Mouse (Mus musculus) limb, embryonic 12.5 days (tissue): ENCODE data around the gene Elmod3. TPM values are rescaled to one million over a fixed set of nuclear protein-coding genes. Genes with fewer than 3 reads are reported as not detected.

Source experiments
- ATAC-seq: fragments of 200-750 bp; cut with Nextera tagmentation; 2 replicates; pipeline ENCODE4 v1.8.0; 2017; ENCODE audit warnings: low read depth, moderate TSS enrichment; ENCODE audit not compliant: insufficient number of reproducible peaks, insufficient read depth, low FRiP score, low TSS enrichment
- H3K27ac ChIP-seq: fragments of 300-500 bp; sonication (generic); 2 replicates; pipeline ENCODE4 v1.5.1; 2016; ENCODE audit warnings: mild to moderate bottlenecking, moderate library complexity
- H3K27me3 ChIP-seq: fragments of 300-500 bp; sonication (generic); 2 replicates; pipeline ENCODE4 v1.6.1; 2016; ENCODE audit warnings: mild to moderate bottlenecking, moderate library complexity
- H3K36me3 ChIP-seq: fragments of 300-500 bp; sonication (generic); 2 replicates; pipeline ENCODE4 v1.6.1; 2016; ENCODE audit warnings: mild to moderate bottlenecking, moderate library complexity
- H3K4me1 ChIP-seq: fragments of 300-500 bp; sonication (generic); replicated peaks from 2 replicates; pipeline ENCODE4 v1.6.1; 2016
- H3K4me2 ChIP-seq: fragments of 300-500 bp; sonication (generic); 2 replicates; pipeline ENCODE4 v1.6.1; 2016; ENCODE audit warnings: mild to moderate bottlenecking, moderate library complexity
- H3K4me3 ChIP-seq: fragments of 300-500 bp; sonication (generic); replicated peaks from 2 replicates; pipeline ENCODE4 v1.5.1; 2016; ENCODE audit warnings: mild to moderate bottlenecking
- H3K9ac ChIP-seq: fragments of 300-500 bp; sonication (generic); replicated peaks from 2 replicates; pipeline ENCODE4 v1.6.1; 2016; ENCODE audit warnings: mild to moderate bottlenecking, moderate library complexity
- H3K9me3 ChIP-seq: fragments of 300-500 bp; sonication (generic); 2 replicates; pipeline ENCODE4 v1.6.1; 2016; ENCODE audit warnings: mild to moderate bottlenecking, moderate library complexity
- WGBS: fragments of 180-500 bp; shearing (Covaris S2); methylation state at CpG from one replicate; pipeline ENCODE4 v1.1.7; 2016; 5-methylcytosine and 5-hydroxymethylcytosine counted together
- polyA plus RNA-seq: library from polyadenylated mRNA; unstranded; fragments of >200 nt; fragmentation: Nextera tagmentation; extraction: Ambion mirVana; gene quantifications from 2 replicates; pipeline ENCODE4 v1.2.1, GENCODE M21; 2016

Elmod3 gene
- polyA plus RNA-seq, 1 experiment from 2014 or later: 14.8 TPM

- H3K4me1 ChIP-seq: peaks cover 9% of the 10 kb centered on the region
- no peak overlapping the region for H3K4me3 ChIP-seq
- ATAC-seq: no peak
- H3K4me2 ChIP-seq: no peak overlapping the region
- H3K9ac ChIP-seq: no peak overlapping the region
- no peaks in the 10 kb centered on the region for H3K9me3 ChIP-seq
- H3K36me3 ChIP-seq: no peaks in the 10 kb centered on the region
- 81% methylated on average over 10 of the region's 10 CpGs for WGBS
- no peaks in the 10 kb centered on the region for H3K27me3 ChIP-seq
- H3K27ac ChIP-seq: no peak overlapping the region
Observed at GRCm38 (mm10) chr6:72528410-72529151, 69.6 kb downstream of the Elmod3 start.

DNA sequence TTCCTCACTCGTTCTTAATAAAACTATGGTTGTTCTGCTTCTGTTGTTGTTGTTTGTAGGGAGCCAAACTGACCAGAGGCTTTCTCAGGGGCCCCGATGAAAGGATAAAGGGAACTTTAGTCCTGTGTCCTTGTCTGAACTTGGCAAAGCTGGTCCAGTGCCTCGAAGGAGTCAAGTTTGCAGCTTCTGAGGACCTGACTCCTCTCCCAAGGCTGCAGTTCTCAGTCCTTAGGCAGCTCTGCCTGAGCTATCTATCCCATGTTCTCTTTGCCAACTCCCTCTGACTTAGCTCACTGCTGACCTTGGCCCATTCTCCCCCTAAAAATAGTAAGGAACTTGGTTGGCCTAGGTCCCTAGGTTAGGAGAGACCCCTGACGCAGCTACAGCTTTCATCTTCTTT, 71.1 kb downstream of the Elmod3 start:
- WGBS: 82% methylated on average over 4 of the region's 4 CpGs
- Histone ChIP-seq H3K9me3 (no peaks in the 10 kb centered on the region), H3K27ac (no peak overlapping the region)

GRCm38 (mm10) chr6:72524160-72524559, 74.1 kb downstream of the Elmod3 start:
- WGBS: 88% methylated on average over 2 of the region's 2 CpGs

More for the DNA sequence above, 71.1 kb downstream of the Elmod3 start:
- Histone ChIP-seq H3K4me3 (no peak overlapping the region), H3K27me3 (no peaks in the 10 kb centered on the region), H3K4me1 (no peaks in the 10 kb centered on the region), H3K4me2 (no peak overlapping the region), H3K9ac (no peak overlapping the region), H3K36me3 (no peaks in the 10 kb centered on the region)
- no peak for ATAC-seq

GRCm38 (mm10) chr6:72523222-72523621, 75.0 kb downstream of the Elmod3 start:
- H3K4me2 ChIP-seq: no peak overlapping the region
- H3K9me3 ChIP-seq: no peaks in the 10 kb centered on the region
- no peak overlapping the region for H3K27ac ChIP-seq
- H3K27me3 ChIP-seq: no peaks in the 10 kb centered on the region; the same call in 1 of the 2 replicates
- WGBS: 80% methylated on average over 4 of the region's 4 CpGs
- no peak overlapping the region for H3K9ac ChIP-seq
- no peaks in the 10 kb centered on the region for H3K36me3 ChIP-seq
- peaks cover 18% of the 10 kb centered on the region for H3K4me1 ChIP-seq
- H3K4me3 ChIP-seq: no peak overlapping the region
- no peak for ATAC-seq

More at GRCm38 (mm10) chr6:72524160-72524559, 74.1 kb downstream of the Elmod3 start:
- no peak overlapping the region for H3K9ac ChIP-seq
- H3K4me1 ChIP-seq: peaks cover 13% of the 10 kb centered on the region
- H3K36me3 ChIP-seq: no peaks in the 10 kb centered on the region
- no peak overlapping the region for H3K4me3 ChIP-seq
- H3K9me3 ChIP-seq: no peaks in the 10 kb centered on the region
- no peak overlapping the region for H3K4me2 ChIP-seq
- no peak for ATAC-seq
- H3K27me3 ChIP-seq: no peaks in the 10 kb centered on the region
- H3K27ac ChIP-seq: no peak overlapping the region

DNA sequence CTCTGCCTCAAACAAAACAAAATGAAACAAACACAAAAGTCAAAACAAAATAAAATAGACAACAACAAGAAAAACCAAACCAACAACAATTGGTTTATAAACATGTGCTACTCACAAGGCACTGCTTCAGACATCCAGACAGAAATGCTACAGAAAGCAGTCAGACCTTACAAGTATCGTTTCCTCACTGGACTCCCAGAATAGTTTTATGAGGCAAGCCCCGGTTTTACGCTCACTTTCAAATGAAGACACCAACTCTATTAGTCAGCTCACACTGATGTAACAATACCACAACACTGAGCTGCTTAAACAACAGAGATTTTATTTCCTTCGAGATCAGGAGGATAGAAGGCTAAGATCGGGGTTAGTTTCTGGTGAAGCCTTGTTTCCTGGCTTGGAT, 75.9 kb downstream of the Elmod3 start:
- Histone ChIP-seq H3K4me3 (no peak overlapping the region), H3K4me1 (peaks cover 18% of the 10 kb centered on the region), H3K27me3 (no peaks in the 10 kb centered on the region; the same call in 1 of the 2 replicates), H3K4me2 (no peak overlapping the region), H3K9ac (no peak overlapping the region), H3K36me3 (no peaks in the 10 kb centered on the region), H3K27ac (no peak overlapping the region), H3K9me3 (no peaks in the 10 kb centered on the region)
- WGBS: 65% methylated on average over 5 of the region's 5 CpGs
- no peak for ATAC-seq

- H3K9ac ChIP-seq: no peak within 1 kb of the TSS
- no peak within 1 kb of the TSS for H3K4me2 ChIP-seq
- no peak within 1 kb of the TSS for H3K4me3 ChIP-seq
- H3K9me3 ChIP-seq: no peaks in the 10 kb centered on the region
- peaks cover 18% of the 10 kb centered on the region for H3K4me1 ChIP-seq
- H3K27ac ChIP-seq: no peak within 1 kb of the TSS
- ATAC-seq: no peak
- H3K27me3 ChIP-seq: no peaks in the 10 kb centered on the region; the same call in 1 of the 2 replicates
- no peaks in the 10 kb centered on the region for H3K36me3 ChIP-seq
- 89% methylated on average over 5 of the region's 5 CpGs for WGBS
Observed at GRCm38 (mm10) chr6:72521607-72522006, 76.6 kb downstream of the Elmod3 start, which contains the start of gene Sh2d6. Gene Sh2d6 (minus strand): TSS chr6:72521707.

DNA sequence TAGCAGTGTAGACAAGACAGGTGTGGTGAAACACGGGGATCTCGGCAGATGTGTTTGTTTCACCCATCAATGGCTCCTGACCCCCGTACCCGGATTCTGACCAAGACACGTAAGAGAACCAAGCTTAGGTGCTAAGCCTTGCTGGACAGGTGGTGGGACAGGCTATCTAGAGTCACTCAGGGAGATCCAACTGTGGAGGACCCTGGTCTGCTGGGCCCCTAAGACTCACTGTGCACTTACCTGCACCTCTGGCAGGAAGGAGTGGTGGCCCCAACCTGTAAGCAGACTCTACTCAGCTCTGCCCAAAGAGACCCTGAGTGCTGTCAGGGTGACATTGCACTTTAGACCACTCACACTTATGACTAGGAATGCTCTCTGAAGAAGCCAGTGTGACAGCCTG, 77.3 kb downstream of the Elmod3 start:
- H3K36me3 ChIP-seq: no peaks in the 10 kb centered on the region
- ATAC-seq: no peak
- peaks cover 18% of the 10 kb centered on the region for H3K4me1 ChIP-seq
- no peaks in the 10 kb centered on the region; the same call in 1 of the 2 replicates for H3K27me3 ChIP-seq
- H3K9ac ChIP-seq: no peak overlapping the region
- H3K4me2 ChIP-seq: no peak overlapping the region
- no peak overlapping the region for H3K4me3 ChIP-seq
- WGBS: 90% methylated on average over 5 of the region's 5 CpGs
- no peaks in the 10 kb centered on the region for H3K9me3 ChIP-seq
- no peak overlapping the region for H3K27ac ChIP-seq

DNA sequence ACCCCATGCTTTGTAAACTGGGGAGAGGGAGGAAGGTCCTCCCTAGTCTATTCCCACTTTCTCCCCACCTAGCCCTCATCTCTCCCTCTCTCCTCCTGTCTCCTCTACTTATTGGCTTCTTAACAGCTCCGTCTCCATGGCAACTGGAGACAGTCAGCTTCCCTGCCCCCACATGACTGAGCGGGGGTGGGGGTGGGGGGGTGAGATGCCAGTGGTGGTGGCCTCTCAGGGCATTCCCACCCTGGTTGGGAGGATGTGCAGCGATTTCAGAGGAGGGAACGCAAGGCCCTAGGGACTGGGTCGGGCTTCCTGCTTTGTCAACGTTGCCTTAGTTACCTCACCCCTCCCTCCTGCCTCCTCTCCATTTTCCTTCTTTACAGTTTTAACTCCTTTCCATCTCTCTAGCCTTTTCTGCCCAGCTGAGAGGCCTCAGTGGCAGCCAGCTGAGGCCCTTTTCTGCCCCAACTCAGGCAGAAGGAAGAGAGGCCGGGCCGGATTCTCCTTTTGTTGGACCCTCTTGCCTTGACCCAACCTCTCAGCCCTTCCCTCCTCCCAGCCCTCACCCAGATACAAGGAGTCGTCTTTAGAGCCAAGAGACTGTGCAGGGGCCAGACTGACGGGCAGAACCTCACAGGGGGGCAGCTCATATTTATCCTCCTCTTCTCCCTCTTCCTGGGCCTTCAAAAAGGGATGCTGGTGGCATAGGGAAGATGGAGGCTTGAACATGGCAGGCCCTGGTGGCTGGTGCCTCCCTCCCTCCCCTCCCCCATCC, 78.1 kb downstream of the Elmod3 start:
- peaks cover 18% of the 10 kb centered on the region for H3K4me1 ChIP-seq
- no peaks in the 10 kb centered on the region for H3K9me3 ChIP-seq
- H3K27ac ChIP-seq: no peak overlapping the region
- H3K4me2 ChIP-seq: peak overlapping the region; percentile 40
- no peaks in the 10 kb centered on the region for H3K36me3 ChIP-seq
- peak; percentile 34; the same call in 1 of the 2 replicates for ATAC-seq
- H3K27me3 ChIP-seq: no peaks in the 10 kb centered on the region; the same call in 1 of the 2 replicates
- no peak overlapping the region for H3K9ac ChIP-seq
- no peak overlapping the region for H3K4me3 ChIP-seq
- 24% methylated on average over 10 of the region's 10 CpGs for WGBS

DNA sequence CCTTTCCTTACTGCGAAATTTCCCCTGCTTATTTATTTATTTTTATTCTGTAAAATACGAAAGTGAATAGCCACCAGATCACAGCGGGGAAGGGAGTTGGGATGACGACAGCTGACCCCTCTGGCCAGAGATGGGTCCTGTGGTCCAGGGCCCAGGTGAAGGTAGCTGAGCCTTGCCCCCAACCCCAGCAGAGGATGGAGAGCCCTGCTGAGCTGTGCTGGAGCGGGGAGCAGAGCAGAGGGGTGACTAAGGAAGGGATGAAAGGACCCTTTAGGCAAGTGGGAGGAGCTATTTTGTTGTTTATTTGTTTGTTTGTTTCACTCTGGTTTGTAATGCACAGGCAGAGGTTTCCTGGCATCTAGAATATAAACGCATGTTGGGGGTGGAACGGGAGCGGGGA, 78.9 kb downstream of the Elmod3 start:
- WGBS: 31% methylated on average over 8 of the region's 8 CpGs
- Histone ChIP-seq H3K36me3 (no peaks in the 10 kb centered on the region), H3K27ac (no peak overlapping the region), H3K9ac (no peak overlapping the region), H3K4me1 (peaks cover 18% of the 10 kb centered on the region), H3K4me2 (peak overlapping the region; percentile 40), H3K27me3 (no peaks in the 10 kb centered on the region; the same call in 1 of the 2 replicates), H3K9me3 (no peaks in the 10 kb centered on the region), H3K4me3 (no peak overlapping the region)
- no peak for ATAC-seq

DNA sequence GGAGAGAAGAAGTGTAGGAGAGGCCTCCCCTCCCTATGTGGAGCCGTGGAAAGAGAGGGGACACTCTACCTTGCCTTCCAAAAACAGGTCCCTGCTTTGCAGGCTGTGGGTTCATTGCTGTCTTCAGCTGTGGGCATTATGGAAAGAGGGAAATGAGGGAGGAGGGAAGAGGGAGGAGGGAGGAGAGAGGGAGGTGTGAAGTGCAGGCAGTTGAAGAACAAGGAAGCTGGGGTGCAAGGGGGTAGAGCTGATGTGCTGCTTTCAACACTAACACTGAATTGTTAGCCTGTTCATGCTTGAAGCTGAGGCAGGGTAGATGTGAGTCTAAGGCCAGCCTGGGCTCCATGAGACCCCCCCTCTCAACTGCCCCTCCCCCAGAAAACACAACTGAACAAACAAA, 79.4 kb downstream of the Elmod3 start:
- Histone ChIP-seq H3K4me3 (no peak overlapping the region), H3K9me3 (no peaks in the 10 kb centered on the region), H3K9ac (no peak overlapping the region), H3K27ac (no peak overlapping the region), H3K4me1 (peaks cover 18% of the 10 kb centered on the region), H3K4me2 (no peak overlapping the region), H3K36me3 (no peaks in the 10 kb centered on the region), H3K27me3 (no peaks in the 10 kb centered on the region; the same call in 1 of the 2 replicates)
- 64% methylated on average over 1 of the region's 1 CpGs for WGBS
- no peak for ATAC-seq
